Mouse (Mus musculus): Measurements from ENCODE around the gene Zfp651. TPM values are rescaled to one million over a fixed set of nuclear protein-coding genes. Genes with fewer than 3 reads are reported as not detected.

Gene Zfp651
- polyA plus RNA-seq, 1 experiment from 2014 or later = 4.9 TPM

- no peak overlapping the region for H3K4me2 ChIP-seq (ENCODE audit: low read depth, low read length)
- H3K36me3 ChIP-seq (replicated peaks; ENCODE audit: control insufficient read depth, insufficient read depth, low read depth, low read length) = no peaks in the 10 kb centered on the region
- H3K9me3 ChIP-seq (replicated peaks; ENCODE audit: control insufficient read depth, low read length) = no peaks in the 10 kb centered on the region
- H3K27ac ChIP-seq (replicated peaks; ENCODE audit: low read depth, low read length) = no peak overlapping the region
- DNase-seq (ENCODE audit: low spot score) (no peak), ATAC-seq (replicated peaks; ENCODE audit: insufficient number of reproducible peaks, low FRiP score, low TSS enrichment, low read depth) (no peak)
- H3K27me3 ChIP-seq (ENCODE audit: control insufficient read depth, insufficient read depth, low read length) = no peaks in the 10 kb centered on the region
- no peak overlapping the region for H3K4me3 ChIP-seq (ENCODE audit: low read depth, low read length)
- no peaks in the 10 kb centered on the region; the same call in 1 of the 2 replicates for H3K4me1 ChIP-seq (ENCODE audit: control insufficient read depth, insufficient read depth, low read length)
- 60% methylated on average over 7 of the region's 7 CpGs for WGBS
- H3K9ac ChIP-seq (replicated peaks; ENCODE audit: low read length) = no peak overlapping the region; the same call in 1 of the 2 replicates
Measured at GRCm38 (mm10) chr9:121807947-121808346, 48.8 kb downstream of the Zfp651 start.

- H3K27ac ChIP-seq (replicated peaks; ENCODE audit: low read depth, low read length) = no peak overlapping the region
- no peak overlapping the region for H3K9ac ChIP-seq (replicated peaks; ENCODE audit: low read length)
- no peak overlapping the region for H3K4me2 ChIP-seq (ENCODE audit: low read depth, low read length)
- WGBS = 44% methylated on average over 3 of the region's 3 CpGs
- H3K9me3 ChIP-seq (replicated peaks; ENCODE audit: control insufficient read depth, low read length) = no peaks in the 10 kb centered on the region
- H3K4me3 ChIP-seq (ENCODE audit: low read depth, low read length) = no peak overlapping the region
- no peak for DNase-seq (ENCODE audit: low spot score)
- H3K4me1 ChIP-seq (ENCODE audit: control insufficient read depth, insufficient read depth, low read length) = no peaks in the 10 kb centered on the region; the same call in 1 of the 2 replicates
- ATAC-seq (replicated peaks; ENCODE audit: insufficient number of reproducible peaks, low FRiP score, low TSS enrichment, low read depth) = no peak
- H3K36me3 ChIP-seq (replicated peaks; ENCODE audit: control insufficient read depth, insufficient read depth, low read depth, low read length) = no peaks in the 10 kb centered on the region
- no peaks in the 10 kb centered on the region for H3K27me3 ChIP-seq (ENCODE audit: control insufficient read depth, insufficient read depth, low read length)
Measured at GRCm38 (mm10) chr9:121808511-121808910, 49.4 kb downstream of the Zfp651 start.

GRCm38 (mm10) chr9:121810081-121810821 is 51.1 kb downstream of the Zfp651 start:
- Histone ChIP-seq H3K36me3 (replicated peaks; ENCODE audit: control insufficient read depth, insufficient read depth, low read depth, low read length) (no peaks in the 10 kb centered on the region), H3K4me3 (ENCODE audit: low read depth, low read length) (no peak overlapping the region), H3K4me2 (ENCODE audit: low read depth, low read length) (no peak overlapping the region), H3K9ac (replicated peaks; ENCODE audit: low read length) (no peak overlapping the region), H3K27me3 (ENCODE audit: control insufficient read depth, insufficient read depth, low read length) (no peaks in the 10 kb centered on the region), H3K4me1 (ENCODE audit: control insufficient read depth, insufficient read depth, low read length) (no peaks in the 10 kb centered on the region; the same call in 1 of the 2 replicates), H3K9me3 (replicated peaks; ENCODE audit: control insufficient read depth, low read length) (no peaks in the 10 kb centered on the region), H3K27ac (replicated peaks; ENCODE audit: low read depth, low read length) (no peak overlapping the region)
- DNase-seq (ENCODE audit: low spot score) = no peak
- 18% methylated on average over 15 of the region's 15 CpGs for WGBS
- no peak for ATAC-seq (replicated peaks; ENCODE audit: insufficient number of reproducible peaks, low FRiP score, low TSS enrichment, low read depth)

GRCm38 (mm10) chr9:121815183-121815582 is 56.1 kb downstream of the Zfp651 start:
- ATAC-seq (replicated peaks; ENCODE audit: insufficient number of reproducible peaks, low FRiP score, low TSS enrichment, low read depth) (no peak), DNase-seq (ENCODE audit: low spot score) (no peak)
- H3K4me2 ChIP-seq (ENCODE audit: low read depth, low read length) = no peak overlapping the region
- no peaks in the 10 kb centered on the region for H3K4me1 ChIP-seq (ENCODE audit: control insufficient read depth, insufficient read depth, low read length)
- no peaks in the 10 kb centered on the region for H3K36me3 ChIP-seq (replicated peaks; ENCODE audit: control insufficient read depth, insufficient read depth, low read depth, low read length)
- no peak overlapping the region for H3K27ac ChIP-seq (replicated peaks; ENCODE audit: low read depth, low read length)
- 65% methylated on average over 6 of the region's 6 CpGs for WGBS
- no peak overlapping the region for H3K4me3 ChIP-seq (ENCODE audit: low read depth, low read length)
- H3K9ac ChIP-seq (replicated peaks; ENCODE audit: low read length) = no peak overlapping the region
- no peaks in the 10 kb centered on the region for H3K27me3 ChIP-seq (ENCODE audit: control insufficient read depth, insufficient read depth, low read length)
- no peaks in the 10 kb centered on the region for H3K9me3 ChIP-seq (replicated peaks; ENCODE audit: control insufficient read depth, low read length)

GRCm38 (mm10) chr9:121819073-121819770 is 60.1 kb downstream of the Zfp651 start:
- Histone ChIP-seq H3K27ac (replicated peaks; ENCODE audit: low read depth, low read length) (no peak overlapping the region), H3K27me3 (ENCODE audit: control insufficient read depth, insufficient read depth, low read length) (no peaks in the 10 kb centered on the region), H3K9ac (replicated peaks; ENCODE audit: low read length) (no peak overlapping the region), H3K9me3 (replicated peaks; ENCODE audit: control insufficient read depth, low read length) (no peaks in the 10 kb centered on the region), H3K4me1 (ENCODE audit: control insufficient read depth, insufficient read depth, low read length) (no peaks in the 10 kb centered on the region), H3K4me3 (ENCODE audit: low read depth, low read length) (no peak overlapping the region), H3K36me3 (replicated peaks; ENCODE audit: control insufficient read depth, insufficient read depth, low read depth, low read length) (no peaks in the 10 kb centered on the region), H3K4me2 (ENCODE audit: low read depth, low read length) (no peak overlapping the region)
- no peak for ATAC-seq (replicated peaks; ENCODE audit: insufficient number of reproducible peaks, low FRiP score, low TSS enrichment, low read depth)
- 74% methylated on average over 9 of the region's 9 CpGs for WGBS
- no peak for DNase-seq (ENCODE audit: low spot score)

GRCm38 (mm10) chr9:121819771-121820471 is 60.8 kb downstream of the Zfp651 start:
- H3K4me1 ChIP-seq (ENCODE audit: control insufficient read depth, insufficient read depth, low read length) = no peaks in the 10 kb centered on the region
- H3K36me3 ChIP-seq (replicated peaks; ENCODE audit: control insufficient read depth, insufficient read depth, low read depth, low read length) = no peaks in the 10 kb centered on the region
- H3K9me3 ChIP-seq (replicated peaks; ENCODE audit: control insufficient read depth, low read length) = no peaks in the 10 kb centered on the region
- H3K27ac ChIP-seq (replicated peaks; ENCODE audit: low read depth, low read length) = no peak overlapping the region
- DNase-seq (ENCODE audit: low spot score) (no peak), ATAC-seq (replicated peaks; ENCODE audit: insufficient number of reproducible peaks, low FRiP score, low TSS enrichment, low read depth) (no peak)
- H3K4me3 ChIP-seq (ENCODE audit: low read depth, low read length) = no peak overlapping the region
- H3K4me2 ChIP-seq (ENCODE audit: low read depth, low read length) = no peak overlapping the region
- no peak overlapping the region for H3K9ac ChIP-seq (replicated peaks; ENCODE audit: low read length)
- H3K27me3 ChIP-seq (ENCODE audit: control insufficient read depth, insufficient read depth, low read length) = no peaks in the 10 kb centered on the region
- WGBS = 47% methylated on average over 7 of the region's 7 CpGs

GRCm38 (mm10) chr9:121820765-121821164 is 61.6 kb downstream of the Zfp651 start:
- Histone ChIP-seq H3K36me3 (replicated peaks; ENCODE audit: control insufficient read depth, insufficient read depth, low read depth, low read length) (no peaks in the 10 kb centered on the region), H3K9ac (replicated peaks; ENCODE audit: low read length) (no peak overlapping the region), H3K27ac (replicated peaks; ENCODE audit: low read depth, low read length) (no peak overlapping the region), H3K4me1 (ENCODE audit: control insufficient read depth, insufficient read depth, low read length) (no peaks in the 10 kb centered on the region), H3K27me3 (ENCODE audit: control insufficient read depth, insufficient read depth, low read length) (no peaks in the 10 kb centered on the region), H3K4me2 (ENCODE audit: low read depth, low read length) (no peak overlapping the region), H3K4me3 (ENCODE audit: low read depth, low read length) (no peak overlapping the region), H3K9me3 (replicated peaks; ENCODE audit: control insufficient read depth, low read length) (no peaks in the 10 kb centered on the region)
- 75% methylated on average over 5 of the region's 5 CpGs for WGBS
- no peak for ATAC-seq (replicated peaks; ENCODE audit: insufficient number of reproducible peaks, low FRiP score, low TSS enrichment, low read depth)
- DNase-seq (ENCODE audit: low spot score) = no peak
